Mouse (Mus musculus) intestine, embryonic 16.5 days (tissue): ENCODE measurements at regions not wholly inside any gene's neighbourhood (a gene's known extent, or its start where the extent isn't known, plus 50 kb on each side); places are given as distances from the start of the nearest gene placed in this dataset.
A peak's percentile ranks its signal among the peaks of the same experiment; 100 is the strongest.
"Not testable (repeated sequence)": the region's sequence is repeated elsewhere in the genome, so short reads cannot be mapped to it uniquely, and the experiment has no call there.

Experiments
- ATAC-seq: fragments of 200-750 bp; cut with Nextera tagmentation; 2 replicates; pipeline ENCODE4 v1.8.0; 2017; ENCODE audit warnings: moderate TSS enrichment, moderate library complexity
- H3K27ac ChIP-seq: fragments of 300-500 bp; sonication (generic); 2 replicates; pipeline ENCODE4 v1.5.1; 2014; ENCODE audit warnings: mild to moderate bottlenecking, low read length
- H3K27me3 ChIP-seq: fragments of 300-500 bp; sonication (generic); replicated peaks from 2 replicates; pipeline ENCODE4 v1.6.1; 2014; ENCODE audit warnings: low read length, control low read depth, mixed read lengths; ENCODE audit not compliant: control insufficient read depth, insufficient read depth
- H3K36me3 ChIP-seq: fragments of 300-500 bp; sonication (generic); 2 replicates; pipeline ENCODE4 v1.6.1; 2014; ENCODE audit warnings: low read length, control low read depth; ENCODE audit not compliant: control insufficient read depth, insufficient read depth
- H3K4me1 ChIP-seq: fragments of 300-500 bp; sonication (generic); 2 replicates; pipeline ENCODE4 v1.6.1; 2014; ENCODE audit warnings: low read length, control low read depth, mixed read lengths; ENCODE audit not compliant: control insufficient read depth, insufficient read depth
- H3K4me2 ChIP-seq: fragments of 300-500 bp; sonication (generic); 2 replicates; pipeline ENCODE4 v1.6.1; 2014; ENCODE audit warnings: low read depth, low read length, control low read depth
- H3K4me3 ChIP-seq: fragments of 300-500 bp; sonication (generic); 2 replicates; pipeline ENCODE4 v1.5.1; 2014; ENCODE audit warnings: mild to moderate bottlenecking, low read length
- H3K9ac ChIP-seq: fragments of 300-500 bp; sonication (generic); 2 replicates; pipeline ENCODE4 v1.6.1; 2014; ENCODE audit warnings: low read depth, low read length
- H3K9me3 ChIP-seq: fragments of 300-500 bp; sonication (generic); 2 replicates; pipeline ENCODE4 v1.6.1; 2016; ENCODE audit warnings: low read length, control low read depth; ENCODE audit not compliant: control insufficient read depth
- WGBS: fragments of 180-500 bp; shearing (Covaris S2); extraction: QIAGEN DNeasy Blood & Tissue Kit; methylation state at CpG from one replicate; pipeline ENCODE4 v1.1.7; 2014; 5-methylcytosine and 5-hydroxymethylcytosine counted together

GRCm38 (mm10) chr2:108843855-108844254 lies 436.7 kb upstream of the Kif18a start:
- H3K27ac ChIP-seq, ATAC-seq, H3K36me3 ChIP-seq, H3K9me3 ChIP-seq, H3K9ac ChIP-seq, H3K4me1 ChIP-seq, H3K4me3 ChIP-seq, H3K4me2 ChIP-seq, H3K27me3 ChIP-seq: not testable (repeated sequence)
- 71% methylated on average over 2 of the region's 2 CpGs for WGBS

DNA sequence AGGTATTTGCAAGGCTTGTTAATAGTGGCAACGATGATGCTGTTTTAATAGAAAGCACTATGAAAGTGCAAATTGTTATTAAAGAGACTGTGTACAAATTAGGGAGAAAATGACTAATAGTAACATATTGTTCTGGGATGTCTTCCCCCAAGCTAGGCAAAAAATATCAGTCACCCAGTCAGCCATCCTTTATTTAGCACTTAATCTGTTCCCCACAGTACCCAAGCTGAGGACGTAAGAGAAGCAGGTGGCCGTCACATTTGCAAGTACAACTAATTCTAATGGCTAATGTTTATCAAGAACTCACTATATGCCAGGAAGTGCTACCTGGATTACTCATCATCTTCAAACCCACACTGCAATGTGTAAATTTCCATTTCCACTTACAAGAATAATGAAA lies 432.5 kb upstream of the Kif18a start:
- H3K27ac ChIP-seq: no peak overlapping the region
- 93% methylated on average over 3 of the region's 3 CpGs for WGBS
- H3K4me1 ChIP-seq: no peaks in the 10 kb centered on the region
- no peak overlapping the region for H3K9ac ChIP-seq
- H3K4me3 ChIP-seq: no peak overlapping the region
- no peak for ATAC-seq
- H3K27me3 ChIP-seq: no peaks in the 10 kb centered on the region
- H3K4me2 ChIP-seq: no peak overlapping the region
- no peaks in the 10 kb centered on the region for H3K9me3 ChIP-seq
- no peaks in the 10 kb centered on the region for H3K36me3 ChIP-seq

- H3K9ac ChIP-seq: no peak overlapping the region
- ATAC-seq: no peak
- H3K27ac ChIP-seq: no peak overlapping the region
- H3K4me3 ChIP-seq: no peak overlapping the region
- H3K4me1 ChIP-seq: no peaks in the 10 kb centered on the region
- H3K36me3 ChIP-seq: no peaks in the 10 kb centered on the region
- no peaks in the 10 kb centered on the region for H3K27me3 ChIP-seq
- no peaks in the 10 kb centered on the region for H3K9me3 ChIP-seq
- 75% methylated on average over 2 of the region's 2 CpGs for WGBS
- H3K4me2 ChIP-seq: no peak overlapping the region
Measured at GRCm38 (mm10) chr2:108854399-108854798, 426.1 kb upstream of the Kif18a start.

DNA sequence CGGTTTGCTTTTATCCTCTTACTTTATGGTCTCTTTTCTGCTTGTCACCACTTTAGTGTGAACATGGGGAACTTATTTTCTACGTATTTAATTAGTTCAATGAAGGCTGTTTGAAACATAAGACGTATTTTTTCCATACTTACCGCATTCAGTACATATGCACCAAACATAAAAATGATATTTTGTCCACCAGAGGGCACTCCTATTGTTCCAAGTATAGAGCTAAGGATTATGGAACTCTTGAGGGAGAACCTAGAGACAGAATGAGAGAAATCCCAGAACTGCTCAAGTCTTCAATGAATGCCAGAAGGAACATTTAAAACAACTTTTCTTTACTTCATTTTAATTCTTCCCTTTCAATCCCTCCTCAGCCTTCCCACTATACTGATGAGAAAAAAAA lies 403.4 kb upstream of the Kif18a start:
- WGBS: 77% methylated on average over 4 of the region's 4 CpGs
- H3K27me3 ChIP-seq: no peaks in the 10 kb centered on the region
- no peaks in the 10 kb centered on the region for H3K36me3 ChIP-seq
- no peak overlapping the region for H3K4me3 ChIP-seq
- no peak overlapping the region for H3K4me2 ChIP-seq
- H3K9ac ChIP-seq: no peak overlapping the region
- no peaks in the 10 kb centered on the region for H3K9me3 ChIP-seq
- no peaks in the 10 kb centered on the region for H3K4me1 ChIP-seq
- ATAC-seq: no peak
- no peak overlapping the region for H3K27ac ChIP-seq

- 51% methylated on average over 3 of the region's 3 CpGs for WGBS
- no peaks in the 10 kb centered on the region for H3K36me3 ChIP-seq
- H3K9ac ChIP-seq: no peak overlapping the region
- no peak for ATAC-seq
- H3K4me2 ChIP-seq: no peak overlapping the region
- no peaks in the 10 kb centered on the region for H3K27me3 ChIP-seq
- H3K9me3 ChIP-seq: no peaks in the 10 kb centered on the region
- H3K4me1 ChIP-seq: no peaks in the 10 kb centered on the region
- no peak overlapping the region for H3K27ac ChIP-seq
- no peak overlapping the region for H3K4me3 ChIP-seq
Measured at GRCm38 (mm10) chr2:108877676-108878075, 402.9 kb upstream of the Kif18a start.

GRCm38 (mm10) chr2:108904121-108904733 lies 376.3 kb upstream of the Kif18a start:
- 77% methylated on average over 3 of the region's 3 CpGs for WGBS
- H3K27me3 ChIP-seq: no peaks in the 10 kb centered on the region
- ATAC-seq: no peak
- H3K9ac ChIP-seq: no peak overlapping the region
- no peak overlapping the region for H3K27ac ChIP-seq
- no peaks in the 10 kb centered on the region for H3K36me3 ChIP-seq
- no peaks in the 10 kb centered on the region for H3K4me1 ChIP-seq
- H3K4me2 ChIP-seq: no peak overlapping the region
- H3K4me3 ChIP-seq: no peak overlapping the region
- H3K9me3 ChIP-seq: no peaks in the 10 kb centered on the region

DNA sequence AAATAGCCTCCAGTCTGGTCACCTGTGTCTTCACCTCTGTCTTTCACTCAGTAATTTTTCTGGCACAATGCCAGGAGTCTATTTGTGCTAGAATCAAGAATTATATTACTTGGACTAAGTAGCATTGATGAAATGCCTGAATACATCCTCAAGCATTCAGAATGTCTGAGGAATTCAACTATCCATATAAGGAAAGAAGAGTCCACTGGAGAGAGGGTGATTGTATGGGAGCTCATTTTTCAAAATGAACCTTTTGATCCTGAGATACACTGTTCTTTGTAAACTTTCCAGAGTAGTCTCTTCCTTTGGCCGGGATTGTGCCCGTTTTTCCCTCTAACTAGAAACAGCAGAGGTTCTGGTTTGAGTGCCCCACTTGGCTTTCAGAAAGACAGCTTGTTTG lies 367.0 kb upstream of the Kif18a start:
- no peak overlapping the region for H3K4me3 ChIP-seq
- H3K27ac ChIP-seq: peak overlapping the region; percentile 46
- no peak overlapping the region for H3K4me2 ChIP-seq
- no peaks in the 10 kb centered on the region for H3K36me3 ChIP-seq
- no peaks in the 10 kb centered on the region for H3K4me1 ChIP-seq
- 45% methylated on average over 2 of the region's 2 CpGs for WGBS
- no peaks in the 10 kb centered on the region for H3K9me3 ChIP-seq
- H3K27me3 ChIP-seq: no peaks in the 10 kb centered on the region
- ATAC-seq: peak; percentile 40; the same call in 1 of the 2 replicates
- no peak overlapping the region for H3K9ac ChIP-seq

GRCm38 (mm10) chr2:108913967-108914366 lies 366.6 kb upstream of the Kif18a start:
- WGBS: 33% methylated on average over 3 of the region's 3 CpGs
- Histone ChIP-seq H3K9me3 (no peaks in the 10 kb centered on the region), H3K4me3 (no peak overlapping the region), H3K9ac (no peak overlapping the region), H3K36me3 (no peaks in the 10 kb centered on the region), H3K4me2 (no peak overlapping the region), H3K4me1 (no peaks in the 10 kb centered on the region), H3K27me3 (no peaks in the 10 kb centered on the region), H3K27ac (0 out of 2 replicates have a peak overlapping the region, but pooled peaks have one; percentile 8)
- no peak for ATAC-seq

DNA sequence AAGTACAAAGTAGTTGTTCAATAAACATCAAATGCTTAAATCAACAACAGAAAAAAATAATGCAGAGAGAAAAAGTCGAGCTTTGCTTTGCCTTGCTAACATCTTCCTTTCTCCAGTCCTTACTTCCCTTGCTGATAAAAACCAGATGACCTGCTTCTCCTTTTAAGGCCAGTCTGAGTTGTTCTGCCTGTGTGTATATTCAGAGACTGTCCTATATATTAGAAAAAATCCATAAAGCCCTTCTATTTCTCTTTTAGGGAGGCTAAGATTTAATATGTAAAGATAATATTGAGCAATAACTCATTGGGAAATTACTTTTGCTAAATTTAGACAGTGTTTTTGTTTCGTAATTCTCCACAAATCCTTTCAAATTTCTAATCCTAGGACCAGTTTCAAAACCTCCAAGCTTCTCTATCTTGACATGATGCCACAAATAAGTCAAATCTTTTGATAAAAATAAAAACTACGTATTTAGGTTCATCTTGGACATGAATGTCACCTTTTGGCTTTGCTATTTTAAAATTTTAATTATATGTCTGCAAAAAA lies 361.0 kb upstream of the Kif18a start:
- Histone ChIP-seq H3K4me2 (no peak overlapping the region), H3K27ac (no peak overlapping the region), H3K4me1 (no peaks in the 10 kb centered on the region), H3K9ac (no peak overlapping the region), H3K9me3 (no peaks in the 10 kb centered on the region), H3K27me3 (no peaks in the 10 kb centered on the region), H3K36me3 (no peaks in the 10 kb centered on the region), H3K4me3 (no peak overlapping the region)
- WGBS: 54% methylated on average over 3 of the region's 3 CpGs
- ATAC-seq: no peak

GRCm38 (mm10) chr2:108920111-108920510 lies 360.4 kb upstream of the Kif18a start:
- WGBS: 64% methylated on average over 5 of the region's 5 CpGs
- no peaks in the 10 kb centered on the region for H3K27me3 ChIP-seq
- no peaks in the 10 kb centered on the region for H3K36me3 ChIP-seq
- no peaks in the 10 kb centered on the region for H3K4me1 ChIP-seq
- ATAC-seq: no peak
- H3K9me3 ChIP-seq: no peaks in the 10 kb centered on the region
- no peak overlapping the region for H3K4me3 ChIP-seq
- H3K4me2 ChIP-seq: no peak overlapping the region
- no peak overlapping the region for H3K27ac ChIP-seq
- H3K9ac ChIP-seq: no peak overlapping the region
